Mouse (Mus musculus): ENCODE measurements around the gene Serpina1e.
"Not testable (repeated sequence)": the region's sequence is repeated elsewhere in the genome, so short reads cannot be mapped to it uniquely, and the experiment has no call there.

Serpina1e gene

DNA sequence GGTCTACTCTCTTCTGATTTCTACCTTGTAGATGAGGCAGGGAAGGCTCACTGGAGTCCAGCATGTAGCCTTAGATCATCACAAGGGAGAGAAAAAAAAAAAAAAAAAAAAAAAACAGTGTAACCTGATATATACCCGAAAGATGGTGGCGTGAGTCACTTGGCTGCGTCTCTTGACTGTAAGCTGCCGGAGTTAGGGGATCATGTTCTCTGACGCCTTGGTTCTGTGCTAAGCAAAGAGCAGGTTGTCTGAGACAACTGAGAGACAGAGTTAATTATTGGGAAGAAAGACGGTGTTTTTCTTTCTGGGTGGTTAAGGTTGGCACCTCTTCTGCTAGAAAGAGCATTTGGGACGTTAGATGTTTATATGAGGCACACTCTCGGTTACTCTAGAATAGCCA lies 4.1 kb upstream of the Serpina1e start:
- DNase-seq (ENCODE audit: low spot score in 2 of 2) = no peak

DNA sequence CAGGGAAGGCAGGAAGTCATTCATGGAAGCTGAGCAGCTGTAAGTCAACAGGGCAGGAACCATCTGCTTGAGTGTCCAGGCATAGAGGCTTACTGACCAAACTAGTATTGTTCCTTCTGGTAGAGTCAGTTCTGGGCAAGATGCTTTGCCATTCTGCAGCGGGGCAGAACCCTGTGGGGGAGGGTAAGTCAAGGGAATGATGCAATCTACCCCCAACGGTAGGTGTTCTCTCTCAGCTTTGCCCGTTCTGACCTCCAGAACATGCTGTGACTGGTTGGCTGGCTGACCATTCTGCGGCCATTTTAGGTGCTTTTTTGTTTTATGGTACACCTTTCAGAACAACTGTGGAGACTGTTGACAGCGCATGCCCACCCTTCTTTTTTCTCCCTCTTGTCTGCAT lies 3.6 kb upstream of the Serpina1e start:
- no peak for DNase-seq (ENCODE audit: low spot score in 2 of 2)

DNA sequence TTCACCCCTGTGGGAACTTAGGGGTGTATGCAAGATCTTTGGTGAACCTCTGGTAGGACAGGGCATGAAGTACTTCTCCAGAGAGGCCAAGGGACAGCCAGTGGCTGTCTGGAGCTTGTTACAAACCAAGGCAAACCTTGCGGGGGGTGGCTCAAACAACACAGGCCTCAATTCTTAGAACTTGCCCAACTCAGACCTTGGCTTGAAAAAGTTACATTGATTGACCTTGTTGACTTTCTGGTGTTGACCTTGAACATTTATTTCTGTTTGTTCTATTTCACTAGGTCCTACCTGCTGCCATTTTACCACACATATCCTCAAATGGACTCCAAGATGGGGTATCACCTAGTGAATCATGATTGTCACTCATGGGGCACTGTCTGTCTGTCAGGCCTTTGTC lies 2.9 kb upstream of the Serpina1e start:
- DNase-seq (ENCODE audit: low spot score in 2 of 2) = no peak

- not testable (repeated sequence) for DNase-seq (ENCODE audit: low spot score in 2 of 2)
These were observed 2.2 kb downstream of the Serpina1e start for GRCm38 (mm10) chr12:103956555-103956954.

DNA sequence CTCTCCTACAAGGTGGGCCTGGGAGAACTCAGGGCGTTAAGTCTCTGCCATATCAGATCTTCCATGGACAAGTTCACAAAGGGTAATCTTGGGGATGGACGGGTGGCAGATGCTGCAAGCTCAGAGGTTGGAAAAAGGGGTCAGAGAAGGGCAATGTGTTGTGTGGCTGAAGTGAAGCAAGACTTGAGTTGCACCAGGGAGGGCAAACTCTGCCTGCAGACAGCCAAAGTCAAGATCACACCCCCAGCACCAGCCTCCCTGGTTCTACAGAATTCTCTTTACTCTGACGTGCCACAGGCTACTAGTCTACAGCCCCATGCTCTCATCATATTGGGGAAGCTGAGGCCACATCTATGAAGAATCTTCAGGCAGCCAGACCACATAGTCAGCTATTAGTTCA lies 5.8 kb downstream of the Serpina1e start:
- DNase-seq (ENCODE audit: low spot score in 2 of 2) = not testable (repeated sequence)

DNA sequence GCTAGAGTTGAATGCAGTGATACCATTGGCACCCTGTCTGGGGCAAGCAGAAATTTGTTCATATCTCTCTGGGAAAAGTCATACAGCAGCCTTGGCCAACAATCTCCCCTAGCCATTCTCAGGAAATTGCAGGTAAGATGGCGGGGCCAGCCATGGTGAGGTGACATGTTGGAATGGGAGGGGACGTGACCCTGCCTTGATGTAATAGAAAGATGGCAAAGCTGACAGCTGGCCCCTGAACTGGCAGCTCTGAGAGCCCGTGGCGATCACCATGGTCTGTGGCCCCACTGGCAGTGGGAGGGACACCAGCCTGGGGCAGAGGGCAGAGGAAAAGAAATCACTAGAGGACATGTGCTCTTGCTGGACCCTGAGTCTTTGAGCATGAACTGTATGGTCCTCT lies 12.5 kb downstream of the Serpina1e start:
- no peak for DNase-seq (ENCODE audit: low spot score in 2 of 2)

GRCm38 (mm10) chr12:103909181-103909580 lies 49.6 kb downstream of the Serpina1e start:
- not testable (repeated sequence) for DNase-seq (ENCODE audit: low spot score in 2 of 2)

DNA sequence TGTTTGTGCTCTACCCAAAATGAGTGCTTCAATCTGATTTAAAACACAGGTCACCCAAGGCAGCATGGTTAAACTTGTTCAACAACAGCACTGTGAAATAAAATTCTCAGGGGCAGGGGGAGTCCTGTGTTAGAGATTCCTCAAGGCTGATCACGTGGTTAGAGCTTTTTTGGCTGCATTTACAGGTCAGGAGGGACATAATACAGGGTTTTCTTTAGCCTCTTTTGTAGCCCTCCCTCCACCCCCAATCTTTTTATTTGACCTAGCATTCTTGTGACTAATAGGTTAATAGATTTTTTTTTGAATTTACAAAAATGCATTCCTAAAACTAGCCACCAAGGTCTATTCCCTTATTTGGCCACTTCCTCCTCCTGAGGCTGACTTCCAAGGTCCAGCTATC lies 51.0 kb downstream of the Serpina1e start:
- DNase-seq (ENCODE audit: low spot score in 2 of 2) = not testable (repeated sequence)

GRCm38 (mm10) chr12:103904837-103905340 lies 53.9 kb downstream of the Serpina1e start, which contains the start of gene Serpina1c:
TSS of gene Serpina1c (minus strand) at chr12:103904887.
- DNase-seq (ENCODE audit: low spot score in 2 of 2) = not testable (repeated sequence)

- DNase-seq (ENCODE audit: low spot score in 2 of 2) = peak in 1 of 2 experiments; percentile 20
These were observed 56.8 kb downstream of the Serpina1e start for GRCm38 (mm10) chr12:103901929-103902328.

Measured in urinary bladder, postnatal 36 days (tissue).